Mouse (Mus musculus) lung, postnatal 0 days (tissue): ENCODE results near the gene Pde4d.

Experiments used
- CTCF ChIP-seq: IDR thresholded peaks from 2 replicates; pipeline ENCODE4 v1.5.1; 2016; ENCODE audit warnings: antibody characterized with exemption, mild to moderate bottlenecking
- EP300 ChIP-seq: IDR thresholded peaks from 2 replicates; pipeline ENCODE4 v1.6.1; 2016; ENCODE audit warnings: antibody characterized with exemption, mild to moderate bottlenecking, control low read depth

GRCm38 (mm10) chr13:109247061-109247460, 797.3 kb downstream of the Pde4d start:
- TF ChIP-seq CTCF (no peak), EP300 (no peak)
